Mouse (Mus musculus) B cell, adult 62 days (primary cell): Measurements from ENCODE around the gene Cyp2c66. TPM values are rescaled to one million over a fixed set of nuclear protein-coding genes. Genes with fewer than 3 reads are reported as not detected.

Experiments
- total RNA-seq: library from RNA; stranded (reverse); gene quantifications from 4 replicates; pipeline ENCODE4 v1.2.4, GENCODE M21; 2023

The Cyp2c66 gene
- total RNA-seq, result not detected in 4 replicates

DNA sequence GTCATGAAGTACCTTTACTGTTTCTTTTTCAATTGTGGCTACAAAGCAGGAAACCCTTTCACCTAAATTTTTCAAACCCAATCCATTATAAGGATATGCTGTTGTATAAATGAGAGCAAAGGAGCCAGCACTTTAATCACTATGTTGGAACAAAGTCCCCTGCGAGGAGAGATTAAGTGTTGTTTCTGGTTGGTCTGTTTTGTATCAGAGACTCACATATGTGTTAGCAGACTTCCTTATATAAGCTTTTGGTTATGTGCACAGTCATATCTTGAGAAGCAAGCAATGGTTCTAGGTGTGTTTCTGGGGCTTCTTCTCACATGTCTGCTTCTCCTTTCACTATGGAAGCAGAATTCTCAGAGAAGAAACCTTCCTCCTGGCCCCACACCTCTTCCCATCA lies at the start of gene Cyp2c66:
Cyp2c66 (plus strand) TSS at position 255 of the 400 bp plus-strand sequence.

Other genes starting within 250 kb of the Cyp2c66 start
- 10.5 to 13.9 TPM (median 13.2 TPM) in 4 replicates for gene Hells, start 183.0 kb upstream of the Cyp2c66 start, total RNA-seq
- gene Cyp2c55, start 106.9 kb upstream of the Cyp2c66 start, total RNA-seq, result not detected in 4 replicates
- not detected in 4 replicates for gene Cyp2c65, start 52.9 kb upstream of the Cyp2c66 start, total RNA-seq
- gene Cyp2c29, start 155.5 kb downstream of the Cyp2c66 start, total RNA-seq, result not detected in 4 replicates